In genomic region chr19:4196048-4196447, GRCm38 (mm10) we compare ENCODE assay signal across 24 mouse cellular contexts. TPM values are rescaled to one million over a fixed set of nuclear protein-coding genes. Genes with fewer than 3 reads are reported as not detected.
A peak's percentile ranks its signal among the peaks of the same experiment; 100 is the strongest.
DNase-seq lines count a peak whose midpoint lies in the region; TF ChIP-seq lines count a peak whose summit lies in the region.
"Had no signal": no experiment of that assay in that cellular context is flagged by ENCODE, and none has a peak within 500 bp of the region (broad histone marks: within the 10 kb centered on the region; RNA-seq: fewer than 3 reads in every experiment).

No protein-coding gene starts in this region.

- no peak overlapping the region for H3K27ac ChIP-seq in gastrocnemius, adult 2 months
- H3K27ac ChIP-seq in layer of hippocampus, adult 2 months = peak overlapping the region; percentile 51; the same call in 1 of the 2 replicates
- no peak overlapping the region for H3K27ac ChIP-seq in embryonic facial prominence, embryonic 10.5 days (replicated peaks)
- H3K27ac ChIP-seq in limb, embryonic 10.5 days = no peak overlapping the region
- H3K27ac ChIP-seq: hindbrain, embryonic 13.5 days; liver, embryonic 14.5 days; midbrain, embryonic 13.5 days had no signal

- DNase-seq in gastrocnemius, adult 2 months = peak; percentile 16
- no peak for DNase-seq in gastrocnemius, postnatal 10 days
- no peak for DNase-seq in layer of hippocampus, adult 2 months (ENCODE audit: low spot score in 2 of 2)
- DNase-seq in layer of hippocampus, adult 9-11 months = no peak
- DNase-seq in embryonic facial prominence, embryonic 10.5 days (ENCODE audit: low spot score) = no peak
- no peak for DNase-seq in limb, embryonic 10.5 days (ENCODE audit: low spot score)
- no peak for DNase-seq in frontal cortex, postnatal 25 days (ENCODE audit: low spot score in 2 of 2)
- DNase-seq: kidney, adult 8-10 months; right cerebral cortex, adult 18-20 months; thymus, adult 18-20 months had no signal

- H3K9me3 ChIP-seq in embryonic facial prominence, embryonic 10.5 days = no peaks in the 10 kb centered on the region
- no peaks in the 10 kb centered on the region for H3K9me3 ChIP-seq in limb, embryonic 10.5 days (replicated peaks)
- H3K9me3 ChIP-seq: hindbrain, embryonic 13.5 days; midbrain, embryonic 13.5 days had no signal

- peaks cover 77% of the 10 kb centered on the region for H3K36me3 ChIP-seq in embryonic facial prominence, embryonic 10.5 days (replicated peaks)
- peaks cover 80% of the 10 kb centered on the region for H3K36me3 ChIP-seq in limb, embryonic 10.5 days

- no peaks in the 10 kb centered on the region for H3K27me3 ChIP-seq in embryonic facial prominence, embryonic 10.5 days (replicated peaks; ENCODE audit: low read depth, poor library complexity, severe bottlenecking)
- H3K27me3 ChIP-seq in limb, embryonic 10.5 days (ENCODE audit: low read depth, poor library complexity, severe bottlenecking) = no peaks in the 10 kb centered on the region
- H3K27me3 ChIP-seq: hindbrain, embryonic 13.5 days; midbrain, embryonic 13.5 days had no signal

- no peak for TF ChIP-seq CTCF in gastrocnemius, adult 2 months (IDR thresholded peaks at IDR 0.05)
- no peak for TF ChIP-seq CTCF in layer of hippocampus, adult 2 months (conservative IDR thresholded peaks at IDR 0.05)

- peaks cover 67% of the 10 kb centered on the region for H3K4me1 ChIP-seq in embryonic facial prominence, embryonic 10.5 days
- peaks cover 73% of the 10 kb centered on the region for H3K4me1 ChIP-seq in limb, embryonic 10.5 days

- WGBS in embryonic facial prominence, embryonic 10.5 days = 79% methylated on average over 2 of the region's 2 CpGs
- 58% methylated on average over 2 of the region's 2 CpGs for WGBS in limb, embryonic 10.5 days

- intact Hi-C loops in gastrocnemius, adult 2 months (cut with DNase I) = no loop called here

- H3K4me3 ChIP-seq in gastrocnemius, adult 2 months = no peak overlapping the region
- no peak overlapping the region for H3K4me3 ChIP-seq in layer of hippocampus, adult 2 months
- peak overlapping the region; percentile 19; the same call in 1 of the 2 replicates for H3K4me3 ChIP-seq in embryonic facial prominence, embryonic 10.5 days
- 0 out of 2 replicates have a peak overlapping the region, but pooled peaks have one; percentile 11 for H3K4me3 ChIP-seq in limb, embryonic 10.5 days
- H3K4me3 ChIP-seq: hindbrain, embryonic 13.5 days; midbrain, embryonic 13.5 days had no signal

RNA-seq across cellular contexts. Expression of gene Ppp1ca, which starts 4.2 kb away (rescaled TPM):
- total RNA-seq in gastrocnemius, adult 2 months (2021) = 100 to 1,000 TPM; 201 to 214 TPM
- total RNA-seq in gastrocnemius, postnatal 10 days (2021) = 100 to 1,000 TPM; 339 to 348 TPM
- total RNA-seq in layer of hippocampus, adult 2 months (2021) = 100 to 1,000 TPM; 263 to 276 TPM
- polyA plus RNA-seq in embryonic facial prominence, embryonic 10.5 days (2016; fragmentation: Nextera tagmentation; extraction: Ambion mirVana) = 1,000 and 1,025 TPM in 2 replicates
- 1,070 and 1,129 TPM in 2 replicates for polyA plus RNA-seq in limb, embryonic 10.5 days (2016; fragmentation: Nextera tagmentation; extraction: Ambion mirVana)

RNA-seq across cellular contexts. Expression of gene Tbc1d10c, which starts 5.0 kb away (rescaled TPM):
- 1 to 10 TPM; 6.7 to 6.8 TPM for total RNA-seq in gastrocnemius, adult 2 months (2021)
- 1 to 10 TPM; 3.2 to 3.8 TPM for total RNA-seq in gastrocnemius, postnatal 10 days (2021)
- 1 to 10 TPM in 1 of 2 experiments, under 1 TPM in 1; 0.91 to 1.0 TPM for total RNA-seq in layer of hippocampus, adult 2 months (2021)
- polyA plus RNA-seq in embryonic facial prominence, embryonic 10.5 days (2016; fragmentation: Nextera tagmentation; extraction: Ambion mirVana) = 0.57 and 1.4 TPM in 2 replicates
- polyA plus RNA-seq in limb, embryonic 10.5 days (2016; fragmentation: Nextera tagmentation; extraction: Ambion mirVana) = 0.21 and 1.2 TPM in 2 replicates

RNA-seq across cellular contexts. Expression of gene Rad9a, which starts 5.4 kb away (rescaled TPM):
- total RNA-seq in gastrocnemius, adult 2 months (2021) = 1 to 10 TPM; 2.8 to 3.4 TPM
- 1 to 10 TPM; 4.1 to 6.0 TPM for total RNA-seq in gastrocnemius, postnatal 10 days (2021)
- total RNA-seq in layer of hippocampus, adult 2 months (2021) = 1 to 10 TPM; 8.1 to 8.7 TPM
- polyA plus RNA-seq in embryonic facial prominence, embryonic 10.5 days (2016; fragmentation: Nextera tagmentation; extraction: Ambion mirVana) = 58.1 and 58.2 TPM in 2 replicates
- 58.2 and 61.5 TPM in 2 replicates for polyA plus RNA-seq in limb, embryonic 10.5 days (2016; fragmentation: Nextera tagmentation; extraction: Ambion mirVana)

RNA-seq across cellular contexts. Expression of gene Clcf1, which starts 18.0 kb away (rescaled TPM):
- under 1 TPM; 0.38 to 0.89 TPM for total RNA-seq in gastrocnemius, adult 2 months (2021)
- 1 to 10 TPM in 1 of 2 experiments, under 1 TPM in 1; 0.47 to 2.2 TPM for total RNA-seq in gastrocnemius, postnatal 10 days (2021)
- total RNA-seq in layer of hippocampus, adult 2 months (2021) = under 1 TPM; 0.61 to 0.76 TPM
- polyA plus RNA-seq in embryonic facial prominence, embryonic 10.5 days (2016; fragmentation: Nextera tagmentation; extraction: Ambion mirVana) = 2.8 and 3.3 TPM in 2 replicates
- polyA plus RNA-seq in limb, embryonic 10.5 days (2016; fragmentation: Nextera tagmentation; extraction: Ambion mirVana) = 4.3 and 6.0 TPM in 2 replicates

RNA-seq across cellular contexts. Expression of gene AC109138.7, which starts 18.1 kb away (rescaled TPM):
- total RNA-seq in gastrocnemius, adult 2 months (2021) = not detected
- not detected for total RNA-seq in gastrocnemius, postnatal 10 days (2021)
- total RNA-seq in layer of hippocampus, adult 2 months (2021) = not detected
- not detected in 2 replicates for polyA plus RNA-seq in embryonic facial prominence, embryonic 10.5 days (2016; fragmentation: Nextera tagmentation; extraction: Ambion mirVana)
- polyA plus RNA-seq in limb, embryonic 10.5 days (2016; fragmentation: Nextera tagmentation; extraction: Ambion mirVana) = not detected in 2 replicates
- total RNA-seq: gastrocnemius, adult 18-20 months; heart, adult 18-20 months; layer of hippocampus, postnatal 25 days; left cerebral cortex, postnatal 25 days; megakaryocyte progenitor cell, adult 5-6 weeks; MEL had no signal
- polyA plus RNA-seq: heart, postnatal 0 days; hindbrain, embryonic 13.5 days; liver, embryonic 14.5 days; lung, postnatal 0 days; midbrain, embryonic 13.5 days; small intestine, adult 2 months; stomach, embryonic 14.5 days; urinary bladder, adult 2 months had no signal

Comparison
In these comparisons a context has a peak if more than half of its experiments do, and no peak if none do; other contexts are left out.
1. H3K4me3 ChIP-seq: peak in embryonic facial prominence, embryonic 10.5 days (single experiment) and limb, embryonic 10.5 days (single experiment); none in gastrocnemius, adult 2 months (single experiment) and layer of hippocampus, adult 2 months (single experiment).